ENCODE assay signal across 9 mouse cellular contexts in genomic region chr7:49786618-49787382, GRCm38 (mm10). TPM values are rescaled to one million over a fixed set of nuclear protein-coding genes. Genes with fewer than 3 reads are reported as not detected.
DNase-seq lines count a peak whose midpoint lies in the region; ATAC-seq lines count a peak whose summit lies in the region.
"Had no signal": no experiment of that assay in that cellular context is flagged by ENCODE, and none has a peak within 500 bp of the region (broad histone marks: within the 10 kb centered on the region; RNA-seq: fewer than 3 reads in every experiment).

No protein-coding gene starts in this region.

- intact Hi-C loops in heart, postnatal 14 days (cut with DNase I): no loop called here

- peak; percentile 53; the same call in 1 of the 2 replicates for ATAC-seq in forebrain, embryonic 12.5 days (ENCODE audit: low FRiP score)
- peak; percentile 68 for ATAC-seq in megakaryocyte-erythroid progenitor cell, adult 5-6 weeks (replicated peaks; ENCODE audit: low FRiP score, low TSS enrichment, poor library complexity, severe bottlenecking)

- no peak overlapping the region for H3K4me2 ChIP-seq in forebrain, embryonic 12.5 days
- H3K4me2 ChIP-seq: stomach, embryonic 15.5 days had no signal

- no peak overlapping the region for H3K27ac ChIP-seq in heart, embryonic 10.5 days
- H3K27ac ChIP-seq in forebrain, embryonic 12.5 days: no peak overlapping the region
- H3K27ac ChIP-seq: stomach, embryonic 15.5 days had no signal

- H3K9me3 ChIP-seq in heart, embryonic 10.5 days: no peaks in the 10 kb centered on the region
- no peaks in the 10 kb centered on the region for H3K9me3 ChIP-seq in forebrain, embryonic 12.5 days
- H3K9me3 ChIP-seq: stomach, embryonic 15.5 days had no signal

- H3K4me3 ChIP-seq in heart, embryonic 10.5 days: no peak overlapping the region
- H3K4me3 ChIP-seq in forebrain, embryonic 12.5 days (replicated peaks): no peak overlapping the region
- H3K4me3 ChIP-seq: stomach, embryonic 15.5 days had no signal

- no peaks in the 10 kb centered on the region for H3K4me1 ChIP-seq in heart, embryonic 10.5 days
- H3K4me1 ChIP-seq in forebrain, embryonic 12.5 days: no peaks in the 10 kb centered on the region; the same call in 1 of the 2 replicates
- H3K4me1 ChIP-seq: stomach, embryonic 15.5 days had no signal

- peak; percentile 58 to 64 for DNase-seq in heart, postnatal 14 days
- no peak for DNase-seq in heart, embryonic 10.5 days (ENCODE audit: low spot score)
- peak; percentile 67 for DNase-seq in CD4-positive helper T cell, adult 2 months (ENCODE audit: low read depth, low spot score)
- peak; percentile 78 to 84 for DNase-seq in adrenal gland, postnatal 36 days
- DNase-seq in kidney, adult 9 months: peak; percentile 35
- peak; percentile 77 for DNase-seq in testis, postnatal 10 days (ENCODE audit: low spot score)

- no peak overlapping the region for H3K9ac ChIP-seq in forebrain, embryonic 12.5 days
- H3K9ac ChIP-seq: stomach, embryonic 15.5 days had no signal

- no peaks in the 10 kb centered on the region for H3K27me3 ChIP-seq in heart, embryonic 10.5 days (ENCODE audit: insufficient read depth, poor library complexity, severe bottlenecking)
- no peaks in the 10 kb centered on the region for H3K27me3 ChIP-seq in forebrain, embryonic 12.5 days
- H3K27me3 ChIP-seq: stomach, embryonic 15.5 days had no signal

- H3K36me3 ChIP-seq in heart, embryonic 10.5 days: peaks cover 80% of the 10 kb centered on the region
- peaks cover 56% of the 10 kb centered on the region for H3K36me3 ChIP-seq in forebrain, embryonic 12.5 days (replicated peaks)

- WGBS in heart, embryonic 10.5 days: 71% methylated on average over 12 of the region's 12 CpGs
- WGBS in forebrain, embryonic 12.5 days: 66% methylated on average over 12 of the region's 12 CpGs

RNA-seq across cellular contexts. Expression of gene Prmt3, which starts 8.7 kb away (rescaled TPM):
- total RNA-seq in heart, postnatal 14 days (2021): 10 to 100 TPM; 10.1 to 10.2 TPM
- 65.2 and 69.7 TPM in 2 replicates for polyA plus RNA-seq in heart, embryonic 10.5 days (2016; fragmentation: Nextera tagmentation; extraction: Ambion mirVana)
- 10 to 100 TPM; 32.7 to 51.7 TPM for total RNA-seq in adrenal gland, postnatal 36 days (2021)
- 55.1 and 60.1 TPM in 2 replicates for polyA plus RNA-seq in forebrain, embryonic 12.5 days (2016; fragmentation: Nextera tagmentation; extraction: Ambion mirVana)
- 72.9 and 103 TPM in 2 replicates for total RNA-seq in megakaryocyte-erythroid progenitor cell, adult 5-6 weeks (2014; fragmentation: Nextera tagmentation)
- total RNA-seq in megakaryocyte-erythroid progenitor cell, adult 5-6 weeks (2017): 71.6 and 84.2 TPM in 2 replicates

RNA-seq across cellular contexts. Expression of gene Htatip2, which starts 27.9 kb away (rescaled TPM):
- total RNA-seq in heart, postnatal 14 days (2021): 1 to 10 TPM; 5.3 to 6.9 TPM
- 13.8 and 17.9 TPM in 2 replicates for polyA plus RNA-seq in heart, embryonic 10.5 days (2016; fragmentation: Nextera tagmentation; extraction: Ambion mirVana)
- total RNA-seq in adrenal gland, postnatal 36 days (2021): 10 to 100 TPM; 33.0 to 40.2 TPM
- 2.9 and 3.6 TPM in 2 replicates for polyA plus RNA-seq in forebrain, embryonic 12.5 days (2016; fragmentation: Nextera tagmentation; extraction: Ambion mirVana)
- total RNA-seq in megakaryocyte-erythroid progenitor cell, adult 5-6 weeks (2014; fragmentation: Nextera tagmentation): 30.6 and 40.4 TPM in 2 replicates
- total RNA-seq in megakaryocyte-erythroid progenitor cell, adult 5-6 weeks (2017): 15.4 and 19.0 TPM in 2 replicates
